Mouse (Mus musculus): ENCODE measurements around the gene Lcn8. TPM values are rescaled to one million over a fixed set of nuclear protein-coding genes. Genes with fewer than 3 reads are reported as not detected.

Lcn8 gene
- polyA plus RNA-seq, 1 experiment from 2014 or later: not detected

- no peaks in the 10 kb centered on the region for H3K4me1 ChIP-seq (replicated peaks)
- ATAC-seq (ENCODE audit: low read depth) (no peak; the same call in 1 of the 2 replicates), DNase-seq (no peak)
- H3K4me2 ChIP-seq: no peak overlapping the region
- H3K27ac ChIP-seq: no peak overlapping the region
- no peaks in the 10 kb centered on the region for H3K27me3 ChIP-seq
- no peaks in the 10 kb centered on the region for H3K36me3 ChIP-seq
- no peak overlapping the region for H3K9ac ChIP-seq
- no peak overlapping the region for H3K4me3 ChIP-seq (replicated peaks)
- 27% methylated on average over 4 of the region's 4 CpGs for WGBS (ENCODE audit: insufficient replicate concordance)
- H3K9me3 ChIP-seq (replicated peaks): no peaks in the 10 kb centered on the region
These were observed 24.2 kb upstream of the Lcn8 start for GRCm38 (mm10) chr2:25628738-25629137.

GRCm38 (mm10) chr2:25633616-25634015, 19.3 kb upstream of the Lcn8 start:
- no peak for ATAC-seq (ENCODE audit: low read depth)
- no peaks in the 10 kb centered on the region for H3K9me3 ChIP-seq (replicated peaks)
- no peak overlapping the region for H3K4me3 ChIP-seq (replicated peaks)
- no peaks in the 10 kb centered on the region for H3K4me1 ChIP-seq (replicated peaks)
- 52% methylated on average over 3 of the region's 3 CpGs for WGBS (ENCODE audit: insufficient replicate concordance)
- H3K36me3 ChIP-seq: no peaks in the 10 kb centered on the region
- no peak overlapping the region for H3K4me2 ChIP-seq
- H3K9ac ChIP-seq: no peak overlapping the region
- H3K27ac ChIP-seq: no peak overlapping the region
- DNase-seq: no peak
- H3K27me3 ChIP-seq: no peaks in the 10 kb centered on the region

GRCm38 (mm10) chr2:25634046-25634445, 18.9 kb upstream of the Lcn8 start:
- Histone ChIP-seq H3K9me3 (replicated peaks) (no peaks in the 10 kb centered on the region), H3K27me3 (no peaks in the 10 kb centered on the region), H3K36me3 (no peaks in the 10 kb centered on the region), H3K4me2 (no peak overlapping the region), H3K27ac (no peak overlapping the region), H3K4me1 (replicated peaks) (no peaks in the 10 kb centered on the region), H3K4me3 (replicated peaks) (no peak overlapping the region), H3K9ac (no peak overlapping the region)
- DNase-seq (no peak), ATAC-seq (ENCODE audit: low read depth) (no peak)
- 50% methylated on average over 1 of the region's 1 CpGs for WGBS (ENCODE audit: insufficient replicate concordance)

- 10% methylated on average over 6 of the region's 6 CpGs for WGBS (ENCODE audit: insufficient replicate concordance)
These were observed 13.0 kb upstream of the Lcn8 start for GRCm38 (mm10) chr2:25639890-25640289.

GRCm38 (mm10) chr2:25654502-25654901, 1.6 kb downstream of the Lcn8 start:
- H3K4me2 ChIP-seq: no peak overlapping the region
- ATAC-seq (ENCODE audit: low read depth): no peak
- H3K4me3 ChIP-seq (replicated peaks): no peak overlapping the region
- no peak for DNase-seq
- no peak overlapping the region for H3K9ac ChIP-seq
- no peaks in the 10 kb centered on the region for H3K4me1 ChIP-seq (replicated peaks)
- H3K27ac ChIP-seq: no peak overlapping the region
- H3K36me3 ChIP-seq: no peaks in the 10 kb centered on the region
- H3K27me3 ChIP-seq: no peaks in the 10 kb centered on the region
- WGBS (ENCODE audit: insufficient replicate concordance): 24% methylated on average over 1 of the region's 1 CpGs
- H3K9me3 ChIP-seq (replicated peaks): no peaks in the 10 kb centered on the region

More at GRCm38 (mm10) chr2:25639890-25640289, 13.0 kb upstream of the Lcn8 start:
- ATAC-seq (ENCODE audit: low read depth) (no peak), DNase-seq (no peak)
- Histone ChIP-seq H3K4me1 (replicated peaks) (no peaks in the 10 kb centered on the region), H3K36me3 (no peaks in the 10 kb centered on the region), H3K9me3 (replicated peaks) (no peaks in the 10 kb centered on the region), H3K27me3 (no peaks in the 10 kb centered on the region), H3K4me3 (replicated peaks) (no peak overlapping the region), H3K27ac (no peak overlapping the region), H3K9ac (no peak overlapping the region), H3K4me2 (no peak overlapping the region)

- ATAC-seq (ENCODE audit: low read depth) (no peak), DNase-seq (no peak)
- H3K4me1 ChIP-seq (replicated peaks): no peaks in the 10 kb centered on the region
- no peak overlapping the region for H3K4me3 ChIP-seq (replicated peaks)
- H3K36me3 ChIP-seq: no peaks in the 10 kb centered on the region
- H3K9me3 ChIP-seq (replicated peaks): no peaks in the 10 kb centered on the region
- no peak overlapping the region for H3K27ac ChIP-seq
- no peak overlapping the region for H3K9ac ChIP-seq
- WGBS (ENCODE audit: insufficient replicate concordance): 64% methylated on average over 4 of the region's 4 CpGs
- H3K4me2 ChIP-seq: no peak overlapping the region
- H3K27me3 ChIP-seq: no peaks in the 10 kb centered on the region
These were observed 3.8 kb downstream of the Lcn8 start for GRCm38 (mm10) chr2:25656691-25657090.

GRCm38 (mm10) chr2:25657246-25657645, 4.3 kb downstream of the Lcn8 start:
- no peak overlapping the region for H3K27ac ChIP-seq
- H3K4me3 ChIP-seq (replicated peaks): no peak overlapping the region
- H3K9ac ChIP-seq: no peak overlapping the region
- no peak overlapping the region for H3K4me2 ChIP-seq
- 63% methylated on average over 4 of the region's 4 CpGs for WGBS (ENCODE audit: insufficient replicate concordance)
- DNase-seq: no peak
- H3K4me1 ChIP-seq (replicated peaks): no peaks in the 10 kb centered on the region
- H3K36me3 ChIP-seq: no peaks in the 10 kb centered on the region
- H3K9me3 ChIP-seq (replicated peaks): no peaks in the 10 kb centered on the region
- no peaks in the 10 kb centered on the region for H3K27me3 ChIP-seq
- no peak for ATAC-seq (ENCODE audit: low read depth)

- Histone ChIP-seq H3K4me3 (replicated peaks) (no peak within 1 kb of the TSS), H3K9me3 (replicated peaks) (no peaks in the 10 kb centered on the region), H3K27me3 (no peaks in the 10 kb centered on the region), H3K9ac (no peak within 1 kb of the TSS), H3K4me1 (replicated peaks) (no peaks in the 10 kb centered on the region), H3K36me3 (no peaks in the 10 kb centered on the region), H3K27ac (no peak within 1 kb of the TSS), H3K4me2 (no peak within 1 kb of the TSS)
- ATAC-seq (ENCODE audit: low read depth) (no peak), DNase-seq (no peak)
These were observed 4.7 kb downstream of the Lcn8 start, which contains the start of gene Lcn5 for GRCm38 (mm10) chr2:25657652-25658051. TSS of gene Lcn5 (plus strand) at chr2:25657952.

- Histone ChIP-seq H3K27ac (no peak overlapping the region), H3K4me3 (replicated peaks) (no peak overlapping the region), H3K9me3 (replicated peaks) (no peaks in the 10 kb centered on the region), H3K36me3 (no peaks in the 10 kb centered on the region), H3K4me2 (no peak overlapping the region), H3K9ac (no peak overlapping the region), H3K4me1 (replicated peaks) (no peaks in the 10 kb centered on the region), H3K27me3 (no peaks in the 10 kb centered on the region; the same call in 1 of the 2 replicates)
- ATAC-seq (ENCODE audit: low read depth) (no peak), DNase-seq (no peak)
- 75% methylated on average over 8 of the region's 8 CpGs for WGBS (ENCODE audit: insufficient replicate concordance)
These were observed 7.4 kb downstream of the Lcn8 start for GRCm38 (mm10) chr2:25660279-25660678.

GRCm38 (mm10) chr2:25661245-25661970, 8.5 kb downstream of the Lcn8 start:
- Histone ChIP-seq H3K9me3 (replicated peaks) (no peaks in the 10 kb centered on the region), H3K27me3 (no peaks in the 10 kb centered on the region; the same call in 1 of the 2 replicates), H3K9ac (no peak overlapping the region), H3K27ac (no peak overlapping the region), H3K36me3 (no peaks in the 10 kb centered on the region), H3K4me1 (replicated peaks) (no peaks in the 10 kb centered on the region), H3K4me3 (replicated peaks) (no peak overlapping the region), H3K4me2 (no peak overlapping the region)
- ATAC-seq (ENCODE audit: low read depth) (no peak), DNase-seq (no peak)
- WGBS (ENCODE audit: insufficient replicate concordance): 63% methylated on average over 6 of the region's 6 CpGs

GRCm38 (mm10) chr2:25663511-25663910, 10.6 kb downstream of the Lcn8 start:
- Histone ChIP-seq H3K9ac (no peak overlapping the region), H3K4me1 (replicated peaks) (no peaks in the 10 kb centered on the region), H3K9me3 (replicated peaks) (no peaks in the 10 kb centered on the region), H3K27me3 (no peaks in the 10 kb centered on the region; the same call in 1 of the 2 replicates), H3K4me3 (replicated peaks) (no peak overlapping the region), H3K4me2 (no peak overlapping the region), H3K27ac (no peak overlapping the region), H3K36me3 (no peaks in the 10 kb centered on the region)
- ATAC-seq (ENCODE audit: low read depth) (no peak), DNase-seq (peak; percentile 22)
- 55% methylated on average over 1 of the region's 1 CpGs for WGBS (ENCODE audit: insufficient replicate concordance)

- Histone ChIP-seq H3K27ac (no peak overlapping the region), H3K4me1 (replicated peaks) (no peaks in the 10 kb centered on the region), H3K9me3 (replicated peaks) (no peaks in the 10 kb centered on the region), H3K9ac (no peak overlapping the region), H3K36me3 (no peaks in the 10 kb centered on the region), H3K4me2 (no peak overlapping the region), H3K4me3 (replicated peaks) (no peak overlapping the region), H3K27me3 (no peaks in the 10 kb centered on the region; the same call in 1 of the 2 replicates)
- ATAC-seq (ENCODE audit: low read depth) (no peak), DNase-seq (no peak)
- 61% methylated on average over 5 of the region's 5 CpGs for WGBS (ENCODE audit: insufficient replicate concordance)
These were observed 11.2 kb downstream of the Lcn8 start for GRCm38 (mm10) chr2:25664125-25664524.
